Mouse (Mus musculus): ENCODE measurements around the gene Trp53rka. TPM values are rescaled to one million over a fixed set of nuclear protein-coding genes. Genes with fewer than 3 reads are reported as not detected.

The Trp53rka gene
- polyA plus RNA-seq, 1 experiment, result 0.97 TPM

DNA sequence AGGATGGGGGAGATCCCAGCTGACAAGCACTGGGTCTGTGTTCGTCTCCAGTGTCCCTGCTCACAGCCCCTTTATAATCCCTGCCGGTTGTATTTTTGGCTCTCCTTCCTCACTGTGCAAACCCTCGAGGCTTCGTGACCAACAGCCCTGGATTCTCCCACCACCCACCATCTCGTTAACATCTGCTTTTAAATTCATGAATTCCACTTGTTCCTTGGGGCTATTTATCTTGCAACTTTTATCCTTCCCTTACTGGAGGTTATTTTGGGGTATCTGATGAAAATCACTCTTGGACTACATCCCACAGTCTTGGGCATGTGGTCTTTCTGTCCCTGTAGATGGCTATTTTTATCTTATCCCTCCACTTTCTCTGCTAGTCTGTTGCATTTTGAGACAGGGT lies 17.3 kb upstream of the Trp53rka start:
- no peaks in the 10 kb centered on the region for H3K36me3 ChIP-seq (ENCODE audit: control insufficient read depth)
- peaks cover 1% of the 10 kb centered on the region; the same call in 1 of the 2 replicates for H3K4me1 ChIP-seq (ENCODE audit: control insufficient read depth)
- no peak overlapping the region for H3K4me3 ChIP-seq (replicated peaks)
- TF ChIP-seq TAL1 (IDR thresholded peaks at IDR 0.05; ENCODE audit: low read length) (no peak), GATA1 (IDR thresholded peaks at IDR 0.05; ENCODE audit: low read length) (no peak)
- no peaks in the 10 kb centered on the region for H3K9me3 ChIP-seq (ENCODE audit: control insufficient read depth, low read length)
- no peaks in the 10 kb centered on the region for H3K27me3 ChIP-seq (ENCODE audit: control insufficient read depth)

DNA sequence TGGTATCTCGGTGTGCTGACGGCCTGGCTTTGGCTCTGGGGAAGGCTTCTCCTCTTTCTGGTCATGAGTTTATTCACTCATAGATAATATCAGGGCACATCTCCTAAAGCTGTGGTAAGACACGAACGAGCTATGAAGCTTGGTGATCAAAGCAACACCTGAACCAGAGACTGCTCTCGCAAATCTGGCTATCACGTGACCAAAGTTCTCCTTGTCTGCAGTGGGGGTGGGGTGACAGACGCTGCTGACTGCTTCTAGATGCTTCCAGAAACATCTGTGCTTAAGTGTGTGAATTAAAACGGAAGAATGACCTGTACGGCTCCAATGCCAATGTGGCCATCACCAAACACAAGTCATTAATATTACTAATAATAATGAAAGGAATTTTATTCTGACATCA lies 16.6 kb upstream of the Trp53rka start:
- Histone ChIP-seq H3K9me3 (ENCODE audit: control insufficient read depth, low read length) (no peaks in the 10 kb centered on the region), H3K4me3 (replicated peaks) (no peak overlapping the region), H3K27me3 (ENCODE audit: control insufficient read depth) (no peaks in the 10 kb centered on the region), H3K36me3 (ENCODE audit: control insufficient read depth) (no peaks in the 10 kb centered on the region), H3K4me1 (ENCODE audit: control insufficient read depth) (peaks cover 1% of the 10 kb centered on the region; the same call in 1 of the 2 replicates)
- TF ChIP-seq TAL1 (IDR thresholded peaks at IDR 0.05; ENCODE audit: low read length) (no peak), GATA1 (IDR thresholded peaks at IDR 0.05; ENCODE audit: low read length) (no peak)

DNA sequence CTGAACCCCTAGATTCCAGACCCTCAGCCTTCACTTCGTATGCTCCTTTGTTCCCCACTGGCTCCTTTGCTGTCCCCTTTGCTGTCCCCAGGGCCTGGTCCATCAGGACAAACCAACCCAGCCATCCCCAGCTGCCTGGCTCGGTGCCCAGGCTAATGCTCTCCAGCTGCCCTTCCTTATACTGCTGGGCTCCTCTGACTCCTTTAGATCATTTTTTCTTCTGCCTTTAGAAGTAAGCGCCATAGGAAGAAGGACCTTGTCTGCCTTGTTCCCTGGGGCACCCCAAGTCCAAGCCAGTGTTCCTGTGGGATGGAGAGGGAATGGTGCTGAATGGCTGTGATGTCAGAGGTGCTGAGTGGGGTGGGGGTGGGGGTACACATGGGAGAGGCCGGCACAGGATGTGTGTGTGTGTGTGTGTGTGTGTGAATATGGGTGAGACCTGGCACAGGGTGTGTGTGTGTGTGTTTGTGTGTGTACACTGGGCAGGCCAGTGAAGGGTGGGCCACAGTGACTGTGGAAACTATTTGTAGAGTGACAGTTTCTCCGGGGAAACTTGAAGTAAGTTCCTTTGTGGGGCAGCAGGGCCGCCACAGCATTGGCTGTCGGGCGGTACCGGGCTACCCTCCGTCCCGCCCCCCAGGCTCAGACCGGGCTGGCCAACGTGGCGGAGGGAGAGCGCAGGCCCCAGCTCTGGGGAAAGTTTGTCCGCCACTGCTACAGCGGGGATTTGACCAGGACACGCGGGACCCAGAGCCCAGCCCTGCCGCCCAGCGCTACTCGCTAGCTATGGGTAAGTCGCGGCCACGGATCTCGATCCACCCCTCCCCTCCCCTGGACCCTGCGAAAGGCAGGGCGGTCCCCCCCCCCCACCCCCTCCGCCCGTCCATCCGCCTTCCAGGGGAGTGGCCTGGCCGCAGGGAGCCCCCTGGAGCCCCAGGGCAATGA lies 10.4 kb upstream of the Trp53rka start, which contains the start of gene Slc2a10:
Gene Slc2a10 (plus strand): TSS at position 529 of the 945 bp plus-strand sequence.
- Histone ChIP-seq H3K27me3 (ENCODE audit: control insufficient read depth) (peaks cover 19% of the 10 kb centered on the region), H3K4me3 (replicated peaks) (no peak within 1 kb of the TSS), H3K4me1 (ENCODE audit: control insufficient read depth) (no peaks in the 10 kb centered on the region), H3K36me3 (ENCODE audit: control insufficient read depth) (no peaks in the 10 kb centered on the region), H3K9me3 (ENCODE audit: control insufficient read depth, low read length) (no peaks in the 10 kb centered on the region)
- TF ChIP-seq GATA1 (IDR thresholded peaks at IDR 0.05; ENCODE audit: low read length) (no peak), TAL1 (IDR thresholded peaks at IDR 0.05; ENCODE audit: low read length) (no peak)

DNA sequence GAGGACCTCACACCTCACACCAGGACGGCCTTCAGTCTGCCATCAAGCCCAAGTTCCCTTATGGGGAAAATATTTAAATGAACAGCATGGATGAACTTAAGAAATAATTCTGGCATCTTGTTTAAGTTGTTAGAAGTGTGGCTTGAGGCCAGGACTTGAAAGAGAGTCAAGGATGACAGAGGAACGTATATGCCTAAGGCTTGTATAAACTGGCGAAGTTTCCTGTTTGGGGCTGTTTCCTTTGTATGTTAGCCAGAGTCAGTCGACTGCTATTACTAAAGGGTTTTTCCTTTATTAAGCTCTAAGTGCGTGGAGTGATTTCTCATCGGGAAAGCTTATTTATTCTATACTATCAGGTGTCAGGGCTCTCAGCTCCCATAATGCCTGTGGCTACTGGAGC lies 5.7 kb upstream of the Trp53rka start:
- H3K4me1 ChIP-seq (ENCODE audit: control insufficient read depth), result peaks cover 1% of the 10 kb centered on the region; the same call in 1 of the 2 replicates
- peaks cover 12% of the 10 kb centered on the region for H3K27me3 ChIP-seq (ENCODE audit: control insufficient read depth)
- no peak overlapping the region for H3K4me3 ChIP-seq (replicated peaks)
- H3K9me3 ChIP-seq (ENCODE audit: control insufficient read depth, low read length), result no peaks in the 10 kb centered on the region
- TF ChIP-seq TAL1 (IDR thresholded peaks at IDR 0.05; ENCODE audit: low read length), result no peak
- no peak for TF ChIP-seq GATA1 (IDR thresholded peaks at IDR 0.05; ENCODE audit: low read length)
- H3K36me3 ChIP-seq (ENCODE audit: control insufficient read depth), result no peaks in the 10 kb centered on the region

DNA sequence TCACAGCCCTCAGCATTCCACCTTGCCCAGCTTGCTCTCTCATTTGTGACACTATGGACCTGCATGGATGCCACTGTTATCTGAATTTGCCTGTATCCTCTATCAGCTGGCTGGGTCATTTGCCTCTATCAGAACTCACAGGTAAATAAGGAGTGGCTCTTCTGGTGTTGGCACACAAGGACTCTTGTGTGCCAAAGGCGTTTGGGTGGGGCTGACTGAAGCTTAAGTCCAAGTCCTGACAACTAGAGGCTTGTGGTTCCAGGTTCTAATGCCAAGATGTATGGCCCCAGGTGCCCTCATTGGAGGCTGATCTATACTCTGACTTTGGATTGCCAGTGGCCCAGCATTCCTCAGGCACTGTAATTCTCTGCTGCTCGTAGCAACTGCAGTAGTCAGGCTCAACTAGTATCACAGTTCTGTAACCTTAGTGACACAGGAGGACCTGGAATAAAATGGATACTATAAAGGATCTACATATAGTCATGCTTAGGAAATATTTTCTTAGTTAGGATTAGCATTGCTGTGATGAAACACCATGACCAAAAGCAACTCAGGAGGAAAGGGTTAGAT lies 4.7 kb upstream of the Trp53rka start:
- Histone ChIP-seq H3K4me3 (replicated peaks) (no peak overlapping the region), H3K4me1 (ENCODE audit: control insufficient read depth) (peaks cover 9% of the 10 kb centered on the region), H3K36me3 (ENCODE audit: control insufficient read depth) (no peaks in the 10 kb centered on the region), H3K27me3 (ENCODE audit: control insufficient read depth) (peaks cover 2% of the 10 kb centered on the region), H3K9me3 (ENCODE audit: control insufficient read depth, low read length) (no peaks in the 10 kb centered on the region)
- no peak for TF ChIP-seq GATA1 (IDR thresholded peaks at IDR 0.05; ENCODE audit: low read length)
- no peak for TF ChIP-seq TAL1 (IDR thresholded peaks at IDR 0.05; ENCODE audit: low read length)

DNA sequence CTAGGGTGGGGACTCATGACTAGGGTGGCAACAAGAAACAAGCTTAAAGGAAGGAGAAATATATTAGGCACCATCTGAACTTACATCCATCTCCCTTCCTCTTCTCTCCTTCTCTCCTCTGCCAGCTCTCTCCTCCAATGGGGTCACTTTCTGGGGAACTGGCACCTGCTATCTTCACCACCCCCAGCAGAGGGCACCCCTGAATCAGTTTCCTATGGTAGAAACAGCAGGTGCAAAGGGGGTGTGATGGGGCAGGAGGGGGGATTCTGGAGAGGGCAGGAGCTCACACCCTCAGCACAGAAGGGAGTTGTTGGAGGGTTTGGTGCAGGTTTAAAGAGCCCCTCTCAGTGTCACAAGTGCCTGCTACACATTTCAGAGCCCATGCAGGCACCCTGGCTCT lies 3.1 kb upstream of the Trp53rka start:
- H3K4me1 ChIP-seq (ENCODE audit: control insufficient read depth), result peaks cover 18% of the 10 kb centered on the region
- no peaks in the 10 kb centered on the region for H3K27me3 ChIP-seq (ENCODE audit: control insufficient read depth)
- no peak overlapping the region for H3K4me3 ChIP-seq (replicated peaks)
- no peaks in the 10 kb centered on the region for H3K9me3 ChIP-seq (ENCODE audit: control insufficient read depth, low read length)
- H3K36me3 ChIP-seq (ENCODE audit: control insufficient read depth), result no peaks in the 10 kb centered on the region
- no peak for TF ChIP-seq TAL1 (IDR thresholded peaks at IDR 0.05; ENCODE audit: low read length)
- no peak for TF ChIP-seq GATA1 (IDR thresholded peaks at IDR 0.05; ENCODE audit: low read length)

DNA sequence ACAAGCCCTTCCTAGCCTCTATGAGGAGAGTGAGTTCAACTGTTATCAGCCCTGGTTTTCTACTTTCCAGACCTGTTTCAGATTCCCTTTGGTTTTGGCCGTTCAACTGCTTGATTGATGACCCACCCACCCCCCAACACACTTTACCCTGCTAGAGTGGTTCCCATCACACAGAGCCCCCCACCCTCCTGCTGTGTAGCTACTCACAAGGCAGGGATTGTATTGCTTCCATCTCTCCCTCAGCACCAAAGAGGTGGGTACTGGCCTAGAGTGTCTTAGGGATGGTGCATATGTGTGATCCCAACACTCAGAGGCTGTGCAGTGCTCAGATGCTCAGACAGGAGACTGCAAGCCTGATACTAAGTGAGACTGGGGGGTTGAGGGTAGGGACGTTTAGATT lies 1.4 kb upstream of the Trp53rka start:
- Histone ChIP-seq H3K9me3 (ENCODE audit: control insufficient read depth, low read length) (no peaks in the 10 kb centered on the region), H3K4me1 (ENCODE audit: control insufficient read depth) (peaks cover 18% of the 10 kb centered on the region), H3K4me3 (replicated peaks) (no peak overlapping the region), H3K36me3 (ENCODE audit: control insufficient read depth) (peaks cover 13% of the 10 kb centered on the region), H3K27me3 (ENCODE audit: control insufficient read depth) (no peaks in the 10 kb centered on the region)
- TF ChIP-seq GATA1 (IDR thresholded peaks at IDR 0.05; ENCODE audit: low read length) (no peak), TAL1 (IDR thresholded peaks at IDR 0.05; ENCODE audit: low read length) (no peak)

GRCm38 (mm10) chr2:165493587-165494210 lies 575 bp upstream of the Trp53rka start:
- Histone ChIP-seq H3K36me3 (ENCODE audit: control insufficient read depth) (peaks cover 19% of the 10 kb centered on the region), H3K9me3 (ENCODE audit: control insufficient read depth, low read length) (no peaks in the 10 kb centered on the region), H3K4me3 (replicated peaks) (peak overlapping the region; percentile 73), H3K4me1 (ENCODE audit: control insufficient read depth) (peaks cover 18% of the 10 kb centered on the region), H3K27me3 (ENCODE audit: control insufficient read depth) (no peaks in the 10 kb centered on the region)
- TF ChIP-seq TAL1 (IDR thresholded peaks at IDR 0.05; ENCODE audit: low read length), result no peak
- no peak for TF ChIP-seq GATA1 (IDR thresholded peaks at IDR 0.05; ENCODE audit: low read length)

Data from erythroblast, embryonic 14.5 days (primary cell).